Mouse (Mus musculus) kidney, embryonic 16.5 days (tissue): ENCODE data around the gene Rhobtb1. TPM values are rescaled to one million over a fixed set of nuclear protein-coding genes. Genes with fewer than 3 reads are reported as not detected.

Experiments used
- ATAC-seq: fragments of 200-750 bp; cut with Nextera tagmentation; 2 replicates; pipeline ENCODE4 v1.8.0; 2017; ENCODE audit warnings: moderate TSS enrichment; ENCODE audit not compliant: low FRiP score, low TSS enrichment
- H3K27ac ChIP-seq: fragments of 300-500 bp; sonication (generic); 2 replicates; pipeline ENCODE4 v1.5.1; 2014; ENCODE audit warnings: low read length
- H3K27me3 ChIP-seq: fragments of 300-500 bp; sonication (generic); 2 replicates; pipeline ENCODE4 v1.6.1; 2014; ENCODE audit warnings: low read length, control low read depth, mixed read lengths; ENCODE audit not compliant: insufficient read depth
- H3K36me3 ChIP-seq: fragments of 300-500 bp; sonication (generic); 2 replicates; pipeline ENCODE4 v1.6.1; 2014; ENCODE audit warnings: low read length, control low read depth, mixed read lengths; ENCODE audit not compliant: insufficient read depth
- H3K4me1 ChIP-seq: fragments of 300-500 bp; sonication (generic); 2 replicates; pipeline ENCODE4 v1.6.1; 2014; ENCODE audit warnings: low read length, control low read depth, mixed read lengths; ENCODE audit not compliant: insufficient read depth
- H3K4me2 ChIP-seq: fragments of 300-500 bp; sonication (generic); replicated peaks from 2 replicates; pipeline ENCODE4 v1.6.1; 2014; ENCODE audit warnings: low read depth, low read length
- H3K4me3 ChIP-seq: fragments of 300-500 bp; sonication (generic); 2 replicates; pipeline ENCODE4 v1.5.1; 2014; ENCODE audit warnings: mild to moderate bottlenecking, low read length
- H3K9ac ChIP-seq: fragments of 300-500 bp; sonication (generic); replicated peaks from 2 replicates; pipeline ENCODE4 v1.6.1; 2014; ENCODE audit warnings: low read length
- H3K9me3 ChIP-seq: fragments of 300-500 bp; sonication (generic); 2 replicates; pipeline ENCODE4 v1.6.1; 2016; ENCODE audit warnings: low read length, control low read depth
- WGBS: fragments of 180-500 bp; shearing (Covaris S2); extraction: QIAGEN DNeasy Blood & Tissue Kit; methylation state at CpG from one replicate; pipeline ENCODE4 v1.1.7; 2014; 5-methylcytosine and 5-hydroxymethylcytosine counted together
- polyA plus RNA-seq: library from polyadenylated mRNA; unstranded; fragments of >200 nt; fragmentation: Nextera tagmentation; extraction: Ambion mirVana; gene quantifications from 2 replicates; pipeline ENCODE4 v1.2.1, GENCODE M21; 2015

Rhobtb1 gene
- polyA plus RNA-seq, 1 experiment from 2014 or later, result 22.2 TPM

DNA sequence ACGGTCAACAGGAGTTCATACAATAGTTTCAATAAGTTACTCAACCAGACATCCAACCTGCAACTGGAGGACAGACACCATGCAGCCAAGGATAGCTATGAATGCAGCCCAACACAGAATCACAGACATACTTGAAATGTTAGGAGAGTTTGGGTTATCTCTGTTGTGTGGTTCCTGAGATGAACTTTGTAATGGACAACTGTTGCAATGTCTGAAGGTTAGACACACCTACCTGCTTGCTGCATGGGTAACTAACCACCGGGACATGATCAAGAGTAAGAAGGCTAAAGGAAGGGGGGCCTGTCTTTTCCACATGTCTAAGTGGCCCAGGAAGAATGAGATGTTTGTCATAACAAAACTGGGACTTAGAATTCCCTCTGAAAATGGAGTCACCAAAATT lies 24.7 kb upstream of the Rhobtb1 start:
- no peak for ATAC-seq
- H3K4me2 ChIP-seq, result no peak overlapping the region
- no peak overlapping the region for H3K9ac ChIP-seq
- no peak overlapping the region for H3K4me3 ChIP-seq
- H3K36me3 ChIP-seq, result no peaks in the 10 kb centered on the region
- no peak overlapping the region for H3K27ac ChIP-seq
- no peaks in the 10 kb centered on the region for H3K27me3 ChIP-seq
- no peaks in the 10 kb centered on the region for H3K4me1 ChIP-seq
- H3K9me3 ChIP-seq, result no peaks in the 10 kb centered on the region
- 89% methylated on average over 2 of the region's 2 CpGs for WGBS

- Histone ChIP-seq H3K9me3 (no peaks in the 10 kb centered on the region), H3K36me3 (no peaks in the 10 kb centered on the region), H3K27me3 (no peaks in the 10 kb centered on the region), H3K4me3 (no peak overlapping the region), H3K9ac (no peak overlapping the region), H3K4me1 (no peaks in the 10 kb centered on the region), H3K27ac (no peak overlapping the region), H3K4me2 (no peak overlapping the region)
- 85% methylated on average over 3 of the region's 3 CpGs for WGBS
- ATAC-seq, result no peak
Measured at GRCm38 (mm10) chr10:69128531-69128930, 22.7 kb upstream of the Rhobtb1 start.

GRCm38 (mm10) chr10:69130613-69131012 lies 20.6 kb upstream of the Rhobtb1 start:
- no peaks in the 10 kb centered on the region for H3K27me3 ChIP-seq
- H3K4me1 ChIP-seq, result no peaks in the 10 kb centered on the region
- no peak overlapping the region for H3K4me2 ChIP-seq
- H3K4me3 ChIP-seq, result no peak overlapping the region
- WGBS, result 84% methylated on average over 5 of the region's 5 CpGs
- no peak overlapping the region for H3K9ac ChIP-seq
- no peaks in the 10 kb centered on the region for H3K36me3 ChIP-seq
- no peak for ATAC-seq
- H3K27ac ChIP-seq, result no peak overlapping the region
- H3K9me3 ChIP-seq, result no peaks in the 10 kb centered on the region

DNA sequence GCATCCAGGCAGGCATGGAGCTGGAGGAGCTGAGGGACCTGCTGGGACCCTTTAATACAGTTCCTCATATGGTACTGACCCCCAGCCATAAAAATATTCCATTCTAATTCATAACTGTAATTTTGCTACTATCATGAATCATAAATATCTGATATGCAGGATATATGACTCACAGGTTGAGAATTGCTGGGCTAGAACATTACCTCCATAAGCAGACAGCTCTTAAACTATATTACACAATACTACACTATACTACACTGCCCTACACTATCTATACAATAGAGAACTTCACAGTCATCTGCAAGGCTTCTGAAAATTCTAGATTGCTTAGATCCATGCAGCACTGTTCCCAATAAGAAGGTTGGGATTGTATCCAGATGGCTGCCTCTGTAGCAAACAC lies 16.9 kb upstream of the Rhobtb1 start:
- Histone ChIP-seq H3K9ac (no peak overlapping the region), H3K27me3 (no peaks in the 10 kb centered on the region), H3K4me2 (no peak overlapping the region), H3K4me3 (no peak overlapping the region), H3K36me3 (no peaks in the 10 kb centered on the region), H3K4me1 (no peaks in the 10 kb centered on the region), H3K27ac (no peak overlapping the region), H3K9me3 (no peaks in the 10 kb centered on the region)
- no peak for ATAC-seq

DNA sequence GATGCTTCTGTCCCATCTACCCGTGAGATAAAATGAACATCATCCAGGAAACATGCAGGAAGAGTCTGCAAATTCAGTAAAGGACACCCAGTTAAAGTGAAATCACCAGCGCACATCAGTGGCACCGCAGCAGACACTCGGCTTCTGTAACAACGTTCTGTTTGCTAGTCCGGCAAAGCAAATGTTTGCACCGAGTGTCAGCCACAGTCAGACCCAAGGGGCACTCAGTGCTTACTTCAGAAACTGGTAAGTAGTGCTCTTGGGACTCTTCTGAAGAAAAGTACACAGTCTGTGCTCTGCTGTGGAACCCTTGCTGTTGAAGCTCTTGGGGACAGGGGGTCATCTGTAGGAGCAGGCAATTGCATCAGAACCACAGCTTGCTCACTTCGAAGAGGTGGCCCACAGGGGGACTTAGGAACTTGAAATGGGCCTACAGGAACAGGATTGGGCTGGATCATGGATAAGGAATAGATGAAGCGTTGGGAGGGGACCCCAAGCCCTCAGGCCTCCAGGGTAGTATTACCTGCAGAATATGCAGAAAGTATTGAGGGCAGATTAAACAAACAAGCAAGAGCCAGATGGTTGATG lies 14.9 kb upstream of the Rhobtb1 start:
- Histone ChIP-seq H3K27me3 (no peaks in the 10 kb centered on the region), H3K4me3 (no peak overlapping the region), H3K9ac (no peak overlapping the region), H3K4me2 (no peak overlapping the region), H3K9me3 (no peaks in the 10 kb centered on the region), H3K4me1 (no peaks in the 10 kb centered on the region), H3K36me3 (no peaks in the 10 kb centered on the region), H3K27ac (no peak overlapping the region)
- WGBS, result 68% methylated on average over 9 of the region's 9 CpGs
- no peak for ATAC-seq

DNA sequence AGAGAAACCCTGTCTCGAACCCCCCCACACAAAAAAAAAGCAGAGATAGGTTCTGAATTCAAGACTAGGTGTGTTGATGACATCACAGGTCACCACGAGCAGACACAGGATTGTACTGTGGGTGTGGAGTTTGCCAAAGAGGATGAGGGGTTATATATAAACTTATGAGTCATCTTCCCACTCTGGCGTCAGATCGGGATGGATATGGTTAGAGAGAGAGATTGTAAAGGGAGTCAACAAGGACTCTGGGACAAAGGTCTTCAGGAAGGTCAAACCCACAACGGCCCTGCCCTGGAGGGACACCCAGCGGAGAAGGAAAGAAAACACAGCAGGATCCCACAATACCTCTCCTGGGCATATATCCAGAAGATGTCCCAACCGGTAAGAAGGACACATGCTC lies 2.0 kb upstream of the Rhobtb1 start:
- no peaks in the 10 kb centered on the region for H3K36me3 ChIP-seq
- no peak overlapping the region for H3K4me3 ChIP-seq
- 82% methylated on average over 7 of the region's 7 CpGs for WGBS
- H3K4me2 ChIP-seq, result no peak overlapping the region
- H3K9me3 ChIP-seq, result peaks cover 3% of the 10 kb centered on the region; the same call in 1 of the 2 replicates
- no peaks in the 10 kb centered on the region for H3K27me3 ChIP-seq
- H3K27ac ChIP-seq, result no peak overlapping the region
- ATAC-seq, result no peak
- no peak overlapping the region for H3K9ac ChIP-seq
- peaks cover 7% of the 10 kb centered on the region for H3K4me1 ChIP-seq

DNA sequence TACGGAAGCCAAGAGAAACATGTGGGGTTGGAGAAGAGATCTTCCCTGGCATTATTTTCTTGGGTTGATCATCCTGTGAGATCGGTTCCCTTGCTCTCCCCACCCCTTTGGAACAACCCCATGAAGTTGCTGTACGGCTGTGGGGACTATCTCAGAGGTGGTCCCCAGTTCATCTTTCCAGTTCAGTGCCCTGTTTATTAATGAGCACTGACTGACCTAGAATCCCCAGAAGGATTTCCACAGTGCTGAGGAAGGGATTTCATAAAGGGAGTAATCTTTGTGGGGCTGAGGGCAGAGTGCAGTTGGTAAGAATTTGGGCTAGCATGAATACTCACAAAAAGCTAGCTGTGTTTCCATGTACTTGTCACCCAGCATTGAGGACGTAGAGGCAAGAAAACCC lies 1.7 kb downstream of the Rhobtb1 start:
- no peak overlapping the region for H3K4me2 ChIP-seq
- H3K27me3 ChIP-seq, result no peaks in the 10 kb centered on the region
- WGBS, result 70% methylated on average over 4 of the region's 4 CpGs
- ATAC-seq, result no peak; the same call in 1 of the 2 replicates
- no peak overlapping the region for H3K4me3 ChIP-seq
- peaks cover 7% of the 10 kb centered on the region for H3K4me1 ChIP-seq
- H3K36me3 ChIP-seq, result no peaks in the 10 kb centered on the region
- no peak overlapping the region for H3K27ac ChIP-seq
- H3K9ac ChIP-seq, result no peak overlapping the region
- no peaks in the 10 kb centered on the region for H3K9me3 ChIP-seq

DNA sequence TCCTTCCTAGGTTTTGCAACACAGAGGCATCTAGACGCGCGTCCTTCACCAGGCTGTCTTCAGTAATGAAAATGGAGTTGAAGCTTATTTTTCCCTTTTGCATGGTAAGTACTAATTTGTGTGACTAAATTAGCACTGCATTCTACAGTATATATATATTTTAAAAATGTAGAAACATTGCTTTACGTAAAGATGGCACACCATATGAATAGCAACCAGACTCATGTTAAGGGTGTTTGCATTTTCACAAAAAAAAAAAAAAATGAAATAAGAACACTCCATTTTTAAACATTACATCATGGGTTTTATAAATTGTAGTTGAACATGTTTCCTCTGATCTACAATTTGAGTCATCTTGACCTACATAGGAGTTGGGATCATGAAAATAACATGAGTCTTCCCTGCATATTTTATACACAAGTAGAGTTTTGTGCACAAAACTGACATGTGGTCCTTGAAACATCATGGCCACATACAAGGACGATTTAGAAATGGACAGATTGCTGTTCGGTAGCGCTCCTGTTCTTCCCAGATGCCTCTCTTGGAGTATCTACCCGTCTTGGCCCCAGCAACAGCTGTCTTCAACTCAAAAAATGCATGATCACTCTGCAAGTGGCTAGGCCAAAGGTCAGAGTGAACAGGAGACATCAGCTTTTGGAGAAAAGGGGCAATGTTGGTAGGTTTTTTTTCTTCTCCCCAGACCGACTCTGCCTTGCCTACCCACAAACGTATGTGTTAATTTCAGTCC lies 4.4 kb downstream of the Rhobtb1 start:
- Histone ChIP-seq H3K36me3 (no peaks in the 10 kb centered on the region), H3K27me3 (no peaks in the 10 kb centered on the region), H3K27ac (no peak overlapping the region), H3K4me3 (no peak overlapping the region), H3K9ac (no peak overlapping the region), H3K9me3 (no peaks in the 10 kb centered on the region), H3K4me2 (no peak overlapping the region), H3K4me1 (peaks cover 7% of the 10 kb centered on the region)
- 91% methylated on average over 10 of the region's 10 CpGs for WGBS
- no peak for ATAC-seq

DNA sequence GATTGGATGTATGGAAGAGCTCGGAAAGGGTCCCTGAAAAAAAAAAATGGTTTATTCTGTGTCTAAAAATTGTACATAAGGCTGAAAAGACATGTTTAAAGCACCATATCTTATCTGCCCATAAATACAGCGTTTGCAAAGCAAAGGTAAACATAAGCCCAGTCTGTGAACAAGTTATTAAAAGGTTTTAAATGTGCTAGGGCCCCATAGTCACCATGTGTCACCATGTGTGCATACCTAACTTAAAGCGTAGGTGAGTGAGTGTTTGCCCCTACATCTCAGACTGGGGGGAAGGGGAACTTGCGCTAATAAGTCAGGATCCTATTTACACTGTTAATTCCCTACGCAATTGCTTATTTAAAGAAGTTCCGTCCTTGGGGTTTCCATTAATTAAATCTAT lies 5.2 kb downstream of the Rhobtb1 start:
- H3K4me3 ChIP-seq, result no peak overlapping the region
- H3K9ac ChIP-seq, result no peak overlapping the region
- no peaks in the 10 kb centered on the region for H3K36me3 ChIP-seq
- H3K27me3 ChIP-seq, result no peaks in the 10 kb centered on the region
- no peak for ATAC-seq
- no peaks in the 10 kb centered on the region for H3K9me3 ChIP-seq
- 73% methylated on average over 6 of the region's 6 CpGs for WGBS
- peaks cover under 1% of the 10 kb centered on the region; the same call in 1 of the 2 replicates for H3K4me1 ChIP-seq
- no peak overlapping the region for H3K27ac ChIP-seq
- no peak overlapping the region for H3K4me2 ChIP-seq

DNA sequence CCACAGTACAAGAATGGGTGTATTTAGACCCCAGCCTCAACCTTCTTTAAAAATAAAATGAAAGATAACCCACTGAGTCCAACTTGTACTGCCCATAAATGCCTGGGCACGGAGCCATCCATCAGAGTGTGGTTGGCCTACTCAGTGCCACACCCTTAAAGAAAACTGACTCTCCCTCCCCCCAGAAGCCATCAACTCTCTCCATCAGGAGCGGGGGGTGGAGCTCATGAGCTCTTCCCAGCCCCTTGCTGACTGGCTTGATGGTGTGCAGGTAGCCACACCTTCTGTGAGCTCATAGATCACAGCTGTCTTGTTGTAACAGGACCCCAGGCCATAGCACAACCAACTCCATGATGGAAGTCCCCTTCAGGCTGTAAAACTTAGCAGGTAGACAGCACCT lies 6.2 kb downstream of the Rhobtb1 start:
- no peak overlapping the region for H3K27ac ChIP-seq
- no peaks in the 10 kb centered on the region for H3K36me3 ChIP-seq
- no peaks in the 10 kb centered on the region for H3K9me3 ChIP-seq
- H3K4me1 ChIP-seq, result no peaks in the 10 kb centered on the region
- no peak overlapping the region for H3K4me2 ChIP-seq
- H3K27me3 ChIP-seq, result no peaks in the 10 kb centered on the region
- WGBS, result 55% methylated on average over 2 of the region's 2 CpGs
- H3K9ac ChIP-seq, result no peak overlapping the region
- no peak for ATAC-seq
- no peak overlapping the region for H3K4me3 ChIP-seq
